Mouse (Mus musculus) midbrain, embryonic 14.5 days (tissue): ENCODE measurements at regions not wholly inside any gene's neighbourhood (a gene's known extent, or its start where the extent isn't known, plus 50 kb on each side); places are given as distances from the start of the nearest gene placed in this dataset.

ENCODE experiments used
- ATAC-seq: fragments of 200-750 bp; cut with Nextera tagmentation; 2 replicates; pipeline ENCODE4 v1.8.0; 2017; ENCODE audit warnings: moderate number of reproducible peaks, moderate library complexity; ENCODE audit not compliant: low FRiP score, low TSS enrichment
- DNase-seq: peaks from one replicate; pipeline ENCODE4 v3.0.0-alpha.2; 2015
- H3K27ac ChIP-seq: fragments of 300-500 bp; sonication (generic); replicated peaks from 2 replicates; pipeline ENCODE4 v1.5.1; 2014; ENCODE audit warnings: mild to moderate bottlenecking, low read depth, low read length, moderate library complexity
- H3K27me3 ChIP-seq: fragments of 300-500 bp; sonication (generic); 2 replicates; pipeline ENCODE4 v1.6.1; 2014; ENCODE audit warnings: low read length, control low read depth, mixed read lengths; ENCODE audit not compliant: control insufficient read depth, insufficient read depth
- H3K36me3 ChIP-seq: fragments of 300-500 bp; sonication (generic); 2 replicates; pipeline ENCODE4 v1.6.1; 2014; ENCODE audit warnings: low read length, control low read depth; ENCODE audit not compliant: control insufficient read depth, insufficient read depth
- H3K4me1 ChIP-seq: fragments of 300-500 bp; sonication (generic); 2 replicates; pipeline ENCODE4 v1.6.1; 2014; ENCODE audit warnings: mild to moderate bottlenecking, antibody characterized with exemption, low read length, control low read depth; ENCODE audit not compliant: control insufficient read depth, insufficient read depth
- H3K4me2 ChIP-seq: fragments of 300-500 bp; sonication (generic); 2 replicates; pipeline ENCODE4 v1.6.1; 2014; ENCODE audit warnings: mild to moderate bottlenecking, low read length, moderate library complexity
- H3K4me3 ChIP-seq: fragments of 300-500 bp; sonication (generic); replicated peaks from 2 replicates; pipeline ENCODE4 v1.5.1; 2014; ENCODE audit warnings: low read depth, low read length
- H3K9ac ChIP-seq: fragments of 300-500 bp; sonication (generic); replicated peaks from 2 replicates; pipeline ENCODE4 v1.6.1; 2014; ENCODE audit warnings: mild to moderate bottlenecking, low read length, moderate library complexity
- H3K9me3 ChIP-seq: fragments of 300-500 bp; sonication (generic); 2 replicates; pipeline ENCODE4 v1.6.1; 2016; ENCODE audit warnings: low read length, control low read depth, mixed read lengths; ENCODE audit not compliant: control insufficient read depth
- WGBS: fragments of 180-500 bp; shearing (Covaris S2); extraction: QIAGEN DNeasy Blood & Tissue Kit; methylation state at CpG from one replicate; pipeline ENCODE4 v1.1.7; 2014; 5-methylcytosine and 5-hydroxymethylcytosine counted together

- Histone ChIP-seq H3K27me3 (no peaks in the 10 kb centered on the region), H3K4me1 (no peaks in the 10 kb centered on the region), H3K36me3 (no peaks in the 10 kb centered on the region), H3K4me3 (no peak overlapping the region), H3K9me3 (no peaks in the 10 kb centered on the region), H3K9ac (no peak overlapping the region), H3K4me2 (no peak overlapping the region), H3K27ac (no peak overlapping the region)
- 88% methylated on average over 8 of the region's 8 CpGs for WGBS
- ATAC-seq, result no peak
- DNase-seq, result no peak
Measured at GRCm38 (mm10) chr9:52835481-52836150, 156.0 kb upstream of the AI593442 start.

DNA sequence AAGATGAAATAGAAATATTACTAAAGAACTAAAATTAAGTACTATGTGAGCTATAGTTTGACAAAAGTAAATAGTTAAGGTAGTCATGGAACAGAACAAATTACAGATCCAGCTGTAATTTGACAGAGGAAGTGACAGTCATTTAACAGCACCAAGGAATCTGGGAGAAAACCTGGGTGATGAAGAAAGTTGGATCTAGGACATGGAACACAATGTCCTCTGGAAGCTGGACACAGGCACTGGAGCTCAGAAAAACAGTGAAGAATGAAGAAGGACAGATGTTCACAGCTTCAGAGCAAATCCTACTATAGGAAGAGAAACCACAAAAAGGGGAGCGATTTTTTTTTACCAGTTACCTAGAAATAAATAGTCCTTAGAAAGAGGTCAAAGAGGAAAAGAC is 147.2 kb upstream of the AI593442 start:
- Histone ChIP-seq H3K9ac (no peak overlapping the region), H3K27me3 (no peaks in the 10 kb centered on the region), H3K36me3 (no peaks in the 10 kb centered on the region), H3K4me2 (no peak overlapping the region), H3K9me3 (no peaks in the 10 kb centered on the region), H3K4me1 (no peaks in the 10 kb centered on the region), H3K27ac (no peak overlapping the region), H3K4me3 (no peak overlapping the region)
- DNase-seq (no peak), ATAC-seq (no peak)
- 90% methylated on average over 1 of the region's 1 CpGs for WGBS

GRCm38 (mm10) chr9:52816309-52816708 is 136.7 kb upstream of the AI593442 start:
- H3K4me2 ChIP-seq, result no peak overlapping the region
- DNase-seq (no peak), ATAC-seq (no peak)
- no peaks in the 10 kb centered on the region for H3K27me3 ChIP-seq
- H3K27ac ChIP-seq, result no peak overlapping the region
- no peaks in the 10 kb centered on the region for H3K4me1 ChIP-seq
- no peaks in the 10 kb centered on the region for H3K36me3 ChIP-seq
- no peak overlapping the region for H3K4me3 ChIP-seq
- no peak overlapping the region for H3K9ac ChIP-seq
- H3K9me3 ChIP-seq, result no peaks in the 10 kb centered on the region
- WGBS, result 90% methylated on average over 4 of the region's 4 CpGs

DNA sequence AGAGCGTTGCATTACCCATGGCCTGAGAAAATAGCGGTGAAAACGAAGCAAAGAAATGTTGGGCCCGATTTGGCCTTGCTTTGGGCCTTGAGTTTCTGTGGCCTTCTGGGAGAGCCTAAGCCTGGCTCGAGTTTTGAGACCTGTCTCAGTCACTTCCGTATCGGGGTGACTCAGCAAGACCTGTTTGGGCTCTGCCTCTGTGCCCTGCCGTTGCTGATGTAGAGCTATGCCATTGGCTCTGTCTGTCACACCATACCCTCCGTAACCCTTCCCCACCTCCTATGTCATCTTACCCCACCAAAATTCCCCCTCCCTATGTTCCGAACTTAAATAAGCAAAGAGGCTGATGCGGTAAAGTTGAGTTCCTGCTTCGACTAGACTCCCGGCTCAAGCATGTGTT is 123.4 kb upstream of the AI593442 start:
- ATAC-seq, result no peak
- Histone ChIP-seq H3K9ac (no peak overlapping the region), H3K36me3 (no peaks in the 10 kb centered on the region), H3K4me1 (no peaks in the 10 kb centered on the region), H3K9me3 (no peaks in the 10 kb centered on the region), H3K4me2 (no peak overlapping the region), H3K27ac (no peak overlapping the region), H3K27me3 (no peaks in the 10 kb centered on the region), H3K4me3 (no peak overlapping the region)
- DNase-seq, result no peak
- 95% methylated on average over 13 of the region's 13 CpGs for WGBS

GRCm38 (mm10) chr9:52801801-52802200 is 122.2 kb upstream of the AI593442 start:
- ATAC-seq (no peak), DNase-seq (no peak)
- Histone ChIP-seq H3K4me3 (no peak overlapping the region), H3K4me1 (no peaks in the 10 kb centered on the region), H3K4me2 (no peak overlapping the region), H3K27ac (no peak overlapping the region), H3K9ac (no peak overlapping the region), H3K36me3 (no peaks in the 10 kb centered on the region), H3K27me3 (no peaks in the 10 kb centered on the region), H3K9me3 (no peaks in the 10 kb centered on the region)
- 76% methylated on average over 5 of the region's 5 CpGs for WGBS

GRCm38 (mm10) chr9:52800476-52800875 is 120.9 kb upstream of the AI593442 start:
- Histone ChIP-seq H3K27me3 (no peaks in the 10 kb centered on the region), H3K4me1 (no peaks in the 10 kb centered on the region), H3K27ac (no peak overlapping the region), H3K9ac (no peak overlapping the region), H3K36me3 (no peaks in the 10 kb centered on the region), H3K4me2 (no peak overlapping the region), H3K4me3 (no peak overlapping the region), H3K9me3 (no peaks in the 10 kb centered on the region)
- DNase-seq (no peak), ATAC-seq (no peak)
- 75% methylated on average over 3 of the region's 3 CpGs for WGBS

DNA sequence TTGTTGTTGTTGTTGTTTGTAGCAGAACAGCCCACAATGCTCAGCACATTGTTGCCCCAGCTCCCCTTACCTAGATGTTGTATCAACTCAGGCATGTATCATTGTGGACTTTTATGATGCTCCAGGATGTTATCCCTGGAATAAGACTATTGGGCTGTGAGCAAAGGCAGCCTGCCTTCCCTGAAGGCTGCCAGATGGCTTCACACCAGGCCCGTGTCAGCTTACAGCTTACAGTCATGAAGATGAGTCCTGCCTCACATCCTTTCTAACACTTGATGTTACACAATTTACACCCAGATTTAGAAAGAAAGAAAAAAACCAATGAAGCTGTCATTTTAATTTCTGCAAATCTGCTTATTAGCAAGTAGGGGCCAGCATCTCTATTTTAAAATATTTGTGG is 113.0 kb upstream of the AI593442 start:
- no peaks in the 10 kb centered on the region for H3K4me1 ChIP-seq
- WGBS, result 74% methylated on average over 1 of the region's 1 CpGs
- H3K9me3 ChIP-seq, result no peaks in the 10 kb centered on the region
- H3K9ac ChIP-seq, result no peak overlapping the region
- no peaks in the 10 kb centered on the region for H3K27me3 ChIP-seq
- ATAC-seq (no peak), DNase-seq (no peak)
- no peaks in the 10 kb centered on the region for H3K36me3 ChIP-seq
- no peak overlapping the region for H3K27ac ChIP-seq
- no peak overlapping the region for H3K4me2 ChIP-seq
- no peak overlapping the region for H3K4me3 ChIP-seq

DNA sequence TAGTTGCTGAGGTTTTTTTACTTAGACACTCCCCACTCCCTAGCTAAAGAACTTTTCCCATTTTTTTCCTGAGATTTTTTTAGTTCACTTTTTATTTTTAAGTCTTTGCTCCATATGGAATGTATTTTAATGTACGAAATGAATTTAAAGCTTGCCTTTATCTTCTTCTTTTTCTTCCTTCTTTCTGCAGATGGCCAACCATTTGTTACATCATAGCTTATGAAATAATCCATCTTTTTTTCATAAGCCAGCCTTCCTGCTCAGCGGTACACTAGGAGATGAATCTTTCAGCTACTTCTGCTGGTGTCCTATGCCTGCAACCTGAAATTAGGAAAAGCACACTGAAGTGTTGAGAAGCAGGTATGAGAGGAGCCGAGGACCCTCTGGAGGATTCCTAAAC is 102.9 kb upstream of the AI593442 start:
- WGBS, result 93% methylated on average over 3 of the region's 3 CpGs
- Histone ChIP-seq H3K4me1 (no peaks in the 10 kb centered on the region), H3K27ac (no peak overlapping the region), H3K4me2 (no peak overlapping the region), H3K9me3 (no peaks in the 10 kb centered on the region), H3K27me3 (no peaks in the 10 kb centered on the region), H3K4me3 (no peak overlapping the region), H3K9ac (no peak overlapping the region), H3K36me3 (no peaks in the 10 kb centered on the region)
- DNase-seq (no peak), ATAC-seq (no peak)

DNA sequence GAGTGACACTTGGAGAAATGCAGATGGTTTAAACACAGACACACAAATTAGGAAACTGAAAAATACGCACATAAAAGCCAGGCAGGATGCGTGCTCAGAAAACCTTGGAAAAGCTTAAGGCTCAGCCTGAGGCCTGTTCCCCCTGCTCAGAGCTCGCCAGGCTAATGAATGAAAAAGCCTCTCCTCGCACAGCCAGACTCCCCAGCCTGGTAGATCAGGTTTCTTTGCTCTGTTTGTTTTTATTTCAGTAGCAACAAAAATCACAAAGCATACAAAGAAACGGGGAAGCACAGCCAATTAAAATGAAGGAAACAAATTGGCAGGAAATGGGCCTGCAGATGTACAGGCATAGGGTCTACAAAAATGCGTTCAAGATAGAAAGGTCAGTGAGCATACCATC is 97.0 kb upstream of the AI593442 start:
- Histone ChIP-seq H3K4me2 (no peak overlapping the region), H3K4me3 (no peak overlapping the region), H3K9me3 (no peaks in the 10 kb centered on the region), H3K9ac (no peak overlapping the region), H3K4me1 (no peaks in the 10 kb centered on the region), H3K27me3 (no peaks in the 10 kb centered on the region), H3K27ac (no peak overlapping the region), H3K36me3 (no peaks in the 10 kb centered on the region)
- ATAC-seq, result no peak
- DNase-seq, result peak; percentile 39
- WGBS, result 28% methylated on average over 6 of the region's 6 CpGs
